18 mouse cellular contexts compared by ENCODE assay signal in genomic region chr9:35302172-35302571, GRCm38 (mm10). TPM values are rescaled to one million over a fixed set of nuclear protein-coding genes. Genes with fewer than 3 reads are reported as not detected.
DNase-seq lines count a peak whose midpoint lies in the region; TF ChIP-seq lines count a peak whose summit lies in the region.
"Had no signal": no experiment of that assay in that cellular context is flagged by ENCODE, and none has a peak within 500 bp of the region (broad histone marks: within the 10 kb centered on the region; RNA-seq: fewer than 3 reads in every experiment).

No protein-coding gene starts in this region.

- intact Hi-C loops in gastrocnemius, adult 2 months (cut with DNase I) = no loop called here

- no peak overlapping the region for H3K4me3 ChIP-seq in gastrocnemius, adult 2 months
- H3K4me3 ChIP-seq: embryonic facial prominence, embryonic 10.5 days; embryonic facial prominence, embryonic 12.5 days; forebrain, embryonic 13.5 days; forebrain, embryonic 15.5 days had no signal

- no peak overlapping the region for H3K27ac ChIP-seq in gastrocnemius, adult 2 months
- H3K27ac ChIP-seq: embryonic facial prominence, embryonic 10.5 days; embryonic facial prominence, embryonic 12.5 days; forebrain, embryonic 13.5 days; forebrain, embryonic 15.5 days had no signal

- DNase-seq in gastrocnemius, adult 2 months = peak; percentile 56
- no peak for DNase-seq in gastrocnemius, adult 8-10 months (ENCODE audit: low spot score in 2 of 2)
- peak; percentile 27 for DNase-seq in gastrocnemius, postnatal 25 days
- peak; percentile 51 for DNase-seq in skeletal muscle tissue, adult 2 months (ENCODE audit: low read depth, low spot score)
- DNase-seq in cerebellum, adult 9-11 months = no peak
- DNase-seq: adrenal gland, adult 2 months; adrenal gland, postnatal 10 days; adrenal gland, postnatal 25 days; cerebellum, adult 11 months; cerebellum, adult 18-20 months; cerebellum, adult 8-10 months; cerebellum, postnatal 10 days; cerebellum, postnatal 25 days; forebrain, postnatal 0 days had no signal

- TF ChIP-seq CTCF in gastrocnemius, adult 2 months (IDR thresholded peaks at IDR 0.05) = no peak

RNA-seq across cellular contexts. Expression of gene Rpusd4, which starts 34.5 kb away (rescaled TPM):
- total RNA-seq in gastrocnemius, adult 2 months (2021) = 1 to 10 TPM; 6.8 to 7.5 TPM
- total RNA-seq in gastrocnemius, adult 8-10 months (2022) = 1 to 10 TPM; 6.2 to 6.9 (median 6.4) TPM
- total RNA-seq in gastrocnemius, postnatal 25 days (2021) = 1 to 10 TPM; 6.0 to 6.4 TPM

RNA-seq across cellular contexts. Expression of gene Fam118b, which starts 34.6 kb away (rescaled TPM):
- 10 to 100 TPM; 24.3 to 29.8 TPM for total RNA-seq in gastrocnemius, adult 2 months (2021)
- total RNA-seq in gastrocnemius, adult 8-10 months (2022) = 10 to 100 TPM; 26.3 to 31.9 (median 27.3) TPM
- total RNA-seq in gastrocnemius, postnatal 25 days (2021) = 10 to 100 TPM; 15.9 to 21.7 TPM

Comparison
In these comparisons a context has a peak if more than half of its experiments do, and no peak if none do; other contexts are left out.
1. DNase-seq: peak in gastrocnemius, adult 2 months (single experiment), gastrocnemius, postnatal 25 days (single experiment) and skeletal muscle tissue, adult 2 months (single experiment); none in gastrocnemius, adult 8-10 months (0 of 2) and cerebellum, adult 9-11 months (single experiment).